Mouse (Mus musculus): ENCODE data around the gene Azin2. TPM values are rescaled to one million over a fixed set of nuclear protein-coding genes. Genes with fewer than 3 reads are reported as not detected.

Azin2 gene
- polyA plus RNA-seq, 1 experiment from 2014 or later, result 20.0 TPM

- WGBS, result 60% methylated on average over 2 of the region's 2 CpGs
- Histone ChIP-seq H3K27ac (replicated peaks; ENCODE audit: low read depth, low read length) (no peak overlapping the region), H3K4me1 (ENCODE audit: control insufficient read depth, insufficient read depth, low read length) (no peaks in the 10 kb centered on the region), H3K9ac (ENCODE audit: low read depth, low read length) (no peak overlapping the region), H3K4me3 (ENCODE audit: low read depth, low read length) (no peak overlapping the region), H3K9me3 (ENCODE audit: control insufficient read depth, low read length) (no peaks in the 10 kb centered on the region), H3K4me2 (ENCODE audit: low read depth, low read length) (no peak overlapping the region), H3K36me3 (ENCODE audit: control insufficient read depth, insufficient read depth, low read length) (no peaks in the 10 kb centered on the region), H3K27me3 (replicated peaks; ENCODE audit: control insufficient read depth, insufficient read depth, low read length) (no peaks in the 10 kb centered on the region)
- ATAC-seq (ENCODE audit: low read depth) (no peak), DNase-seq (ENCODE audit: low spot score) (no peak)
These were observed 21.4 kb upstream of the Azin2 start for GRCm38 (mm10) chr4:128983656-128984055.

GRCm38 (mm10) chr4:128983151-128983550 is 20.9 kb upstream of the Azin2 start:
- no peak for DNase-seq (ENCODE audit: low spot score)
- H3K4me1 ChIP-seq (ENCODE audit: control insufficient read depth, insufficient read depth, low read length), result no peaks in the 10 kb centered on the region
- H3K27me3 ChIP-seq (replicated peaks; ENCODE audit: control insufficient read depth, insufficient read depth, low read length), result no peaks in the 10 kb centered on the region
- no peak overlapping the region for H3K4me2 ChIP-seq (ENCODE audit: low read depth, low read length)
- no peak for ATAC-seq (ENCODE audit: low read depth)
- 60% methylated on average over 2 of the region's 2 CpGs for WGBS
- no peaks in the 10 kb centered on the region for H3K9me3 ChIP-seq (ENCODE audit: control insufficient read depth, low read length)
- H3K36me3 ChIP-seq (ENCODE audit: control insufficient read depth, insufficient read depth, low read length), result no peaks in the 10 kb centered on the region
- no peak overlapping the region for H3K27ac ChIP-seq (replicated peaks; ENCODE audit: low read depth, low read length)
- H3K9ac ChIP-seq (ENCODE audit: low read depth, low read length), result no peak overlapping the region
- no peak overlapping the region for H3K4me3 ChIP-seq (ENCODE audit: low read depth, low read length)

- Histone ChIP-seq H3K9me3 (ENCODE audit: control insufficient read depth, low read length) (no peaks in the 10 kb centered on the region), H3K27ac (replicated peaks; ENCODE audit: low read depth, low read length) (no peak overlapping the region), H3K4me2 (ENCODE audit: low read depth, low read length) (no peak overlapping the region), H3K4me3 (ENCODE audit: low read depth, low read length) (no peak overlapping the region), H3K36me3 (ENCODE audit: control insufficient read depth, insufficient read depth, low read length) (no peaks in the 10 kb centered on the region), H3K27me3 (replicated peaks; ENCODE audit: control insufficient read depth, insufficient read depth, low read length) (no peaks in the 10 kb centered on the region), H3K9ac (ENCODE audit: low read depth, low read length) (no peak overlapping the region), H3K4me1 (ENCODE audit: control insufficient read depth, insufficient read depth, low read length) (no peaks in the 10 kb centered on the region)
- 75% methylated on average over 11 of the region's 11 CpGs for WGBS
- DNase-seq (ENCODE audit: low spot score), result no peak
- no peak for ATAC-seq (ENCODE audit: low read depth)
These were observed 19.6 kb upstream of the Azin2 start for GRCm38 (mm10) chr4:128981833-128982180.

GRCm38 (mm10) chr4:128980890-128981832 is 18.9 kb upstream of the Azin2 start:
- 72% methylated on average over 12 of the region's 12 CpGs for WGBS
- DNase-seq (ENCODE audit: low spot score) (peak; percentile 24), ATAC-seq (ENCODE audit: low read depth) (no peak)
- no peak overlapping the region for H3K4me2 ChIP-seq (ENCODE audit: low read depth, low read length)
- H3K9ac ChIP-seq (ENCODE audit: low read depth, low read length), result no peak overlapping the region
- H3K36me3 ChIP-seq (ENCODE audit: control insufficient read depth, insufficient read depth, low read length), result no peaks in the 10 kb centered on the region
- H3K4me3 ChIP-seq (ENCODE audit: low read depth, low read length), result no peak overlapping the region
- no peaks in the 10 kb centered on the region for H3K4me1 ChIP-seq (ENCODE audit: control insufficient read depth, insufficient read depth, low read length)
- no peaks in the 10 kb centered on the region for H3K9me3 ChIP-seq (ENCODE audit: control insufficient read depth, low read length)
- no peak overlapping the region for H3K27ac ChIP-seq (replicated peaks; ENCODE audit: low read depth, low read length)
- H3K27me3 ChIP-seq (replicated peaks; ENCODE audit: control insufficient read depth, insufficient read depth, low read length), result no peaks in the 10 kb centered on the region

- Histone ChIP-seq H3K4me2 (ENCODE audit: low read depth, low read length) (no peak overlapping the region), H3K36me3 (ENCODE audit: control insufficient read depth, insufficient read depth, low read length) (no peaks in the 10 kb centered on the region), H3K9me3 (ENCODE audit: control insufficient read depth, low read length) (no peaks in the 10 kb centered on the region), H3K27ac (replicated peaks; ENCODE audit: low read depth, low read length) (no peak overlapping the region), H3K27me3 (replicated peaks; ENCODE audit: control insufficient read depth, insufficient read depth, low read length) (no peaks in the 10 kb centered on the region), H3K4me3 (ENCODE audit: low read depth, low read length) (no peak overlapping the region), H3K9ac (ENCODE audit: low read depth, low read length) (no peak overlapping the region), H3K4me1 (ENCODE audit: control insufficient read depth, insufficient read depth, low read length) (no peaks in the 10 kb centered on the region)
- no peak for DNase-seq (ENCODE audit: low spot score)
- no peak for ATAC-seq (ENCODE audit: low read depth)
- 29% methylated on average over 1 of the region's 1 CpGs for WGBS
These were observed 16.4 kb upstream of the Azin2 start for GRCm38 (mm10) chr4:128978634-128979033.

GRCm38 (mm10) chr4:128977217-128977616 is 15.0 kb upstream of the Azin2 start:
- WGBS, result 52% methylated on average over 3 of the region's 3 CpGs
- no peak overlapping the region for H3K4me2 ChIP-seq (ENCODE audit: low read depth, low read length)
- no peak overlapping the region for H3K9ac ChIP-seq (ENCODE audit: low read depth, low read length)
- no peaks in the 10 kb centered on the region for H3K4me1 ChIP-seq (ENCODE audit: control insufficient read depth, insufficient read depth, low read length)
- no peak for ATAC-seq (ENCODE audit: low read depth)
- no peak overlapping the region for H3K27ac ChIP-seq (replicated peaks; ENCODE audit: low read depth, low read length)
- no peak overlapping the region for H3K4me3 ChIP-seq (ENCODE audit: low read depth, low read length)
- H3K27me3 ChIP-seq (replicated peaks; ENCODE audit: control insufficient read depth, insufficient read depth, low read length), result no peaks in the 10 kb centered on the region
- no peak for DNase-seq (ENCODE audit: low spot score)
- H3K9me3 ChIP-seq (ENCODE audit: control insufficient read depth, low read length), result no peaks in the 10 kb centered on the region
- H3K36me3 ChIP-seq (ENCODE audit: control insufficient read depth, insufficient read depth, low read length), result no peaks in the 10 kb centered on the region

- 82% methylated on average over 4 of the region's 4 CpGs for WGBS
- no peak for ATAC-seq (ENCODE audit: low read depth)
- Histone ChIP-seq H3K27ac (replicated peaks; ENCODE audit: low read depth, low read length) (no peak overlapping the region), H3K4me1 (ENCODE audit: control insufficient read depth, insufficient read depth, low read length) (no peaks in the 10 kb centered on the region), H3K9ac (ENCODE audit: low read depth, low read length) (no peak overlapping the region), H3K36me3 (ENCODE audit: control insufficient read depth, insufficient read depth, low read length) (no peaks in the 10 kb centered on the region), H3K4me3 (ENCODE audit: low read depth, low read length) (no peak overlapping the region), H3K9me3 (ENCODE audit: control insufficient read depth, low read length) (no peaks in the 10 kb centered on the region), H3K27me3 (replicated peaks; ENCODE audit: control insufficient read depth, insufficient read depth, low read length) (no peaks in the 10 kb centered on the region), H3K4me2 (ENCODE audit: low read depth, low read length) (no peak overlapping the region)
- DNase-seq (ENCODE audit: low spot score), result no peak
These were observed 14.3 kb upstream of the Azin2 start for GRCm38 (mm10) chr4:128976577-128976976.

GRCm38 (mm10) chr4:128974677-128975076 is 12.4 kb upstream of the Azin2 start:
- no peak overlapping the region for H3K27ac ChIP-seq (replicated peaks; ENCODE audit: low read depth, low read length)
- H3K4me3 ChIP-seq (ENCODE audit: low read depth, low read length), result no peak overlapping the region
- H3K4me2 ChIP-seq (ENCODE audit: low read depth, low read length), result no peak overlapping the region
- 82% methylated on average over 8 of the region's 8 CpGs for WGBS
- DNase-seq (ENCODE audit: low spot score), result no peak
- ATAC-seq (ENCODE audit: low read depth), result no peak
- no peak overlapping the region for H3K9ac ChIP-seq (ENCODE audit: low read depth, low read length)
- H3K27me3 ChIP-seq (replicated peaks; ENCODE audit: control insufficient read depth, insufficient read depth, low read length), result no peaks in the 10 kb centered on the region
- no peaks in the 10 kb centered on the region for H3K4me1 ChIP-seq (ENCODE audit: control insufficient read depth, insufficient read depth, low read length)
- H3K9me3 ChIP-seq (ENCODE audit: control insufficient read depth, low read length), result no peaks in the 10 kb centered on the region
- H3K36me3 ChIP-seq (ENCODE audit: control insufficient read depth, insufficient read depth, low read length), result no peaks in the 10 kb centered on the region
